Mouse (Mus musculus) 3134 (cell line): ENCODE data around the gene Cftr.

Experiments
- DNase-seq: peaks from one replicate; pipeline ENCODE4 v3.0.0-alpha.2; 2011; ENCODE audit warnings: low spot score; ENCODE audit not compliant: insufficient read length; ENCODE audit errors: extremely low read depth

Cftr gene

GRCm38 (mm10) chr6:18310983-18311382 lies 140.5 kb downstream of the Cftr start:
- no peak for DNase-seq

GRCm38 (mm10) chr6:18314365-18314943 lies 144.0 kb downstream of the Cftr start:
- DNase-seq, result no peak

- DNase-seq, result no peak
These were observed 152.5 kb downstream of the Cftr start for GRCm38 (mm10) chr6:18322950-18323349.

GRCm38 (mm10) chr6:18335393-18335792 lies 164.9 kb downstream of the Cftr start:
- no peak for DNase-seq

GRCm38 (mm10) chr6:18338307-18338706 lies 167.8 kb downstream of the Cftr start:
- no peak for DNase-seq

GRCm38 (mm10) chr6:18344272-18344671 lies 173.8 kb downstream of the Cftr start:
- DNase-seq, result no peak

- DNase-seq, result no peak
These were observed 178.8 kb downstream of the Cftr start for GRCm38 (mm10) chr6:18349153-18349858.

- DNase-seq, result no peak
These were observed 189.7 kb downstream of the Cftr start for GRCm38 (mm10) chr6:18360154-18360553.

- DNase-seq, result no peak
These were observed 190.5 kb downstream of the Cftr start for GRCm38 (mm10) chr6:18360955-18361354.

GRCm38 (mm10) chr6:18362232-18362631 lies 191.7 kb downstream of the Cftr start:
- DNase-seq, result no peak

GRCm38 (mm10) chr6:18369054-18369453 lies 198.6 kb downstream of the Cftr start:
- no peak for DNase-seq

- DNase-seq, result no peak
These were observed 199.2 kb downstream of the Cftr start for GRCm38 (mm10) chr6:18369723-18370122.
